Mouse (Mus musculus): ENCODE measurements around the gene Hdgfl2. TPM values are rescaled to one million over a fixed set of nuclear protein-coding genes. Genes with fewer than 3 reads are reported as not detected.
A peak's percentile ranks its signal among the peaks of the same experiment; 100 is the strongest.

Hdgfl2 gene
- polyA plus RNA-seq (2015; fragmentation: Nextera tagmentation; extraction: Ambion mirVana): 75.0 and 89.0 TPM in 2 replicates

DNA sequence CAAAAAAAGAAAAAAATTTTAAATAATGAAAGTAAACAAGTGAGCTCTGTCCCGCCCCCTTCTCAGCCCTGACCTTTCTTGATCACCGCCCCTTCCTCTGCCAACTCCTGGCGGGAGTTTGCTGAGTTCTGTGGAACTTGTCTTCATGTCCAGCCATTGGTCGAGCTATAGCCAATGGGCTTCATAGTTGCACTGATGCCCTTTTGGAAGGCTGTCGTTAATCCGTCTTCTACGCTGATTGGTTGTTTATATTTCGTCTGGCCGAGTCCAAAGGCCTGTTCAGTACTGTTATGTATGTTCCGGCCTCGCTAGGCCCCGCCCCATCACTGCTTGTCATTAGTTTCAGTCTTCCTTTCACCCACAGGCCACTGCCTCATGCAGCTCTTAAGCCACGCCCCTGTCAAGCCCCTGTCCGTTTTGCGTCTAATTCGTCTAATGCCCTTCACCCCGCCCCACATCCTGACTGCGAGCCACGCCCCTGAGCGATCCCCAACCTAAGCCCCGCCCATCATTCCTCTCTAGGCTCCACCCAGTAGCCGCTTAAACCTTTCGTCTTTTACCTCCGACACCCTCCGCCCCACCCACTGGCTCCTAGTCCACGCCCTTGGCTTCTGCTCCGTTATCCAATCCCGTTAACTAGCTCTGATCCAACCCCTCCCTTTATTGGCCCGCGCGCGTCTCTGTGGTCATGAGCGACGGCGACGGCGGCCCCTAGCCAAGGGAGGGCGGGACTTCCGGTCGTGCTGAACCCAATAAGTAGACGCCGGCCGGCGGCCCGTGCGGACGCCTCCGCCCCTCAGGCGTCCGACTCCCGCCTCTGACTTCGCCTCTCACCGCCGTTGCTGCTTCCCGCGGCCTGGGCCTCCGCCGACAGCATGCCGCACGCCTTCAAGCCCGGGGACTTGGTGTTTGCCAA, at the start of gene Hdgfl2:
TSS of gene Hdgfl2 (plus strand) at position 755 of the 916 bp plus-strand sequence.
- WGBS: under 1% methylated on average over 61 of the region's 61 CpGs
- ATAC-seq (ENCODE audit: extremely low read depth, insufficient number of reproducible peaks, low FRiP score, low TSS enrichment): peak; percentile 88
- no peaks in the 10 kb centered on the region for H3K27me3 ChIP-seq (replicated peaks)
- peak within 1 kb of the TSS; percentile 94 for H3K9ac ChIP-seq
- H3K27ac ChIP-seq (replicated peaks): peak within 1 kb of the TSS; percentile 77
- H3K4me3 ChIP-seq: peak within 1 kb of the TSS; percentile 84
- H3K4me2 ChIP-seq: peak within 1 kb of the TSS; percentile 100
- H3K36me3 ChIP-seq: peaks cover 22% of the 10 kb centered on the region
- peaks cover 39% of the 10 kb centered on the region for H3K4me1 ChIP-seq
- H3K9me3 ChIP-seq: no peaks in the 10 kb centered on the region

DNA sequence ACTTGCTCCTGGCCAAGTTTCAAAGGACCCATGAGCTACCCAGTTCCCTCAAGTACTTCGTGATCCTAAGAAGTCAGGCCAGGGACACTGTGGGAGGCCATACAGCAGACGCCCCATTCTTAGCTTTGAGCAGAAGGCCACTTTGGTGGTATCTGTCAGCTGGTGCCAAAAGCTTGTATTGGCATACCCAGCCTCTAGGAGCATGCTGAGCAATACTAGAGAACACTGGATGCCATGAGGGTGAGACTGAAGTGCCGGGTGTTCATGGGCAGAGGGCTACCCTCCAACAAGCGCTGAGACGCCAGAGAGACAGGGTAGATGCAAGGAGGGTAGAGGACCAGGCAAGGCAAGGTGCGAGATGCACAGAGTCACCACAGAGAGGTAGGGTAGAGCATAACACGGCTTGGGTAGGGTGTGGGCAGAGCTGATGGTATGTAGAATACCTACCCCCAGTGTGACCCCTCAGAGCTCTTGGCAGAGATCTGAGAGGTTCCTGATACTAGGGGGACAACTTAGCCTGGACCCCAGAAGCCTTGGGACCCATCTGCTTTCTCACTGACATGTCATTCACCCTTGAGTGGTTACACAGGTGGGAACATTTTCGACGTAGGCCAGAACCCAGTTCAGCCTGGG, 49.1 kb upstream of the Hdgfl2 start:
- H3K27ac ChIP-seq (replicated peaks): peak overlapping the region; percentile 32
- peak overlapping the region; percentile 59; the same call in 1 of the 2 replicates for H3K9ac ChIP-seq
- no peak overlapping the region for H3K4me2 ChIP-seq
- H3K4me3 ChIP-seq: no peak overlapping the region
- peaks cover 86% of the 10 kb centered on the region for H3K4me1 ChIP-seq
- H3K36me3 ChIP-seq: peaks cover 48% of the 10 kb centered on the region
- no peak for ATAC-seq (ENCODE audit: extremely low read depth, insufficient number of reproducible peaks, low FRiP score, low TSS enrichment)
- H3K9me3 ChIP-seq: no peaks in the 10 kb centered on the region
- 90% methylated on average over 9 of the region's 9 CpGs for WGBS
- no peaks in the 10 kb centered on the region for H3K27me3 ChIP-seq (replicated peaks)

DNA sequence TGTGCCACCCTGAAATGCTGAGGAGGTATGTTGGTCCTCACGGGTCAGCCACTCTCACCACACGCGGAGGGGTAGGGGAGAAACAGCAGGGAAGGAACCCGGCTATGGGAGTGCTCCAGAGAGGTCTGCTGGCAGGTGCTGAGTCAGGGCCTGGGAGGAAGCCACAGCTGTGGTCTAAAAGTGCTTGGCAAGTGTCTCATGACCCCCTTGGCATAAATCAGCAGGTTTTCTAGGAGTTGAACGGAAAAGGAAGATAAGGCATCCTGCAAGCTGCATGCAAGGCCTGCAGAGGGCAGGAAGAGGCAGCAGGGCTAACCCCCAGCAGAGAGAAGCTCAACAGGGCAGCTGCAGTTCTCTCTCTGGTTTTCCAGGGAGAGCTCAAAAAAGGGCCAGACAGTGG, 48.5 kb upstream of the Hdgfl2 start:
- H3K4me1 ChIP-seq: peaks cover 84% of the 10 kb centered on the region
- no peak for ATAC-seq (ENCODE audit: extremely low read depth, insufficient number of reproducible peaks, low FRiP score, low TSS enrichment)
- no peaks in the 10 kb centered on the region for H3K27me3 ChIP-seq (replicated peaks)
- H3K9me3 ChIP-seq: no peaks in the 10 kb centered on the region
- H3K4me3 ChIP-seq: no peak overlapping the region
- H3K27ac ChIP-seq (replicated peaks): peak overlapping the region; percentile 32
- no peak overlapping the region for H3K4me2 ChIP-seq
- H3K9ac ChIP-seq: peak overlapping the region; percentile 59
- 37% methylated on average over 5 of the region's 5 CpGs for WGBS
- H3K36me3 ChIP-seq: peaks cover 48% of the 10 kb centered on the region

DNA sequence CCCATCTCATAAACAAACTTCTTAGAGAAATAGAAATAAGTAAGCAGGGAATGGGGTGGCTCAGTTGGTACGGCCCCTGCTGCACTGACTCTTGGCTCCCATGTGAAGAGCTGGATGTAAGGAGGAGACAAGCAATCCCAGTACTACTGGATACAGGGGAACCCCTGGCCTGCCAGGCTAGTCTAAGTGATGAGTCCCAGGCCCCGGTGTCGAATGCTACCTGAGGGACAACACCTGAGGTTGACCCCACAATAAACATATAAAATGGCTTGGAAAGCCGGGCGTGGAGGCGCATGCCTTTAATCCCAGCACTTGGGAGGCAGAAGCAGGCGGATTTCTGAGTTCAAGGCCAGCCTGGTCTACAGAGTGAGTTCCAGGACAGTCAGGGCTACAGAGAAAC, 48.0 kb upstream of the Hdgfl2 start:
- no peak for ATAC-seq (ENCODE audit: extremely low read depth, insufficient number of reproducible peaks, low FRiP score, low TSS enrichment)
- peaks cover 48% of the 10 kb centered on the region for H3K36me3 ChIP-seq
- no peaks in the 10 kb centered on the region for H3K9me3 ChIP-seq
- H3K4me3 ChIP-seq: no peak overlapping the region
- H3K27me3 ChIP-seq (replicated peaks): no peaks in the 10 kb centered on the region
- 92% methylated on average over 7 of the region's 7 CpGs for WGBS
- H3K9ac ChIP-seq: peak overlapping the region; percentile 59
- no peak overlapping the region for H3K4me2 ChIP-seq
- H3K4me1 ChIP-seq: peaks cover 79% of the 10 kb centered on the region
- H3K27ac ChIP-seq (replicated peaks): peak overlapping the region; percentile 32; the same call in 1 of the 2 replicates

DNA sequence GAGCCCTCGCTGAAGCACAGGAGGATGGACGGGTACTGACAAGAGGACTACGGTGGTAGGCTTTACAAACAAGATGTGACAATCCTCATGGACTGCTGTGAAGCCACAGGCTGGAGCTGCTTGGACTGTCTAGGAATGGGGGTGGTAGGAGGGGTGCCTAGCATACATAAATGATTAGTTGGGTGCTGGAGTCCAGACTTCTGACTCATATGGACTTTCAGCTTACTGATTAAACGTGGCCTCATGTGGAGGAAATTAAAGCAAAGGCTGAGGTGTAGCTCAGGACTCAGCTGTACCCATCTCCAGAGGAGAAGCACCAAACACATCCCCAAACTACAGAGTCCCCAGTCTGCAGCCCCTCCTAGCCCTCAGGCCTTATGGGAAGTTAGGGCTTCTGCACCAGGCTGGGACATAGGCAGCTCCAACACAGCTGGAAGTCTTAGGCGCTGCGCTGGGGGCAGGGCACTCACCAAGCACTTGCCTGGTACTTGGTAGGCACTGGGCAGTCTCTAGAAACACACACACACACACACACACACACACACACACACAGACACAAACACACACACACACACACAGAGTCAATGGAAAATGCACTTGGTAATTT, 47.2 kb upstream of the Hdgfl2 start:
- 86% methylated on average over 6 of the region's 6 CpGs for WGBS

DNA sequence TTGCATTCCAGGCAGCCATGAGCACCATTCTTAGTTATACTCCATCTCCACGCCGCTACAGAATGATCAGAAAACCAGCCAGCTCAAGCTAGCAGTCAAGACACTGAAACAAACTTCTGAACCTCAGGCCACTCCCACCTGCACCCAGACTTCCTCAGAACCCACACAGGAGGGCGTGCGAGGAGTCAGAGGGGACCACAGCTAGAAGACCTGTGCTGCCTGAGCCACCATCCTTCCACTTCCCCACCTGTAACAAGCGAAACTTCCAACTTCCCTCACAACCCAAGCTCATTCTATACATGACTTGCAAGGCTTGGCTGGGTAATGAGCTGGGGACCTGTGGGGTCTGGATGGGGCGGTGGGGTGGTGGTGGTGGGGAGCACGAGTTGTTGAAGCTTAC, 46.6 kb upstream of the Hdgfl2 start:
- H3K9me3 ChIP-seq: no peaks in the 10 kb centered on the region
- H3K36me3 ChIP-seq: peaks cover 48% of the 10 kb centered on the region
- no peaks in the 10 kb centered on the region for H3K27me3 ChIP-seq (replicated peaks)
- H3K4me3 ChIP-seq: no peak overlapping the region
- H3K27ac ChIP-seq (replicated peaks): no peak overlapping the region
- peak overlapping the region; percentile 50 for H3K9ac ChIP-seq
- peaks cover 68% of the 10 kb centered on the region for H3K4me1 ChIP-seq
- 68% methylated on average over 7 of the region's 7 CpGs for WGBS
- H3K4me2 ChIP-seq: no peak overlapping the region
- no peak for ATAC-seq (ENCODE audit: extremely low read depth, insufficient number of reproducible peaks, low FRiP score, low TSS enrichment)

More for the DNA sequence above, 47.2 kb upstream of the Hdgfl2 start:
- peak overlapping the region; percentile 50; the same call in 1 of the 2 replicates for H3K9ac ChIP-seq
- H3K4me1 ChIP-seq: peaks cover 74% of the 10 kb centered on the region
- H3K4me3 ChIP-seq: no peak overlapping the region
- no peaks in the 10 kb centered on the region for H3K27me3 ChIP-seq (replicated peaks)
- ATAC-seq (ENCODE audit: extremely low read depth, insufficient number of reproducible peaks, low FRiP score, low TSS enrichment): no peak
- peaks cover 48% of the 10 kb centered on the region for H3K36me3 ChIP-seq
- H3K9me3 ChIP-seq: no peaks in the 10 kb centered on the region
- H3K4me2 ChIP-seq: no peak overlapping the region
- H3K27ac ChIP-seq (replicated peaks): no peak overlapping the region

DNA sequence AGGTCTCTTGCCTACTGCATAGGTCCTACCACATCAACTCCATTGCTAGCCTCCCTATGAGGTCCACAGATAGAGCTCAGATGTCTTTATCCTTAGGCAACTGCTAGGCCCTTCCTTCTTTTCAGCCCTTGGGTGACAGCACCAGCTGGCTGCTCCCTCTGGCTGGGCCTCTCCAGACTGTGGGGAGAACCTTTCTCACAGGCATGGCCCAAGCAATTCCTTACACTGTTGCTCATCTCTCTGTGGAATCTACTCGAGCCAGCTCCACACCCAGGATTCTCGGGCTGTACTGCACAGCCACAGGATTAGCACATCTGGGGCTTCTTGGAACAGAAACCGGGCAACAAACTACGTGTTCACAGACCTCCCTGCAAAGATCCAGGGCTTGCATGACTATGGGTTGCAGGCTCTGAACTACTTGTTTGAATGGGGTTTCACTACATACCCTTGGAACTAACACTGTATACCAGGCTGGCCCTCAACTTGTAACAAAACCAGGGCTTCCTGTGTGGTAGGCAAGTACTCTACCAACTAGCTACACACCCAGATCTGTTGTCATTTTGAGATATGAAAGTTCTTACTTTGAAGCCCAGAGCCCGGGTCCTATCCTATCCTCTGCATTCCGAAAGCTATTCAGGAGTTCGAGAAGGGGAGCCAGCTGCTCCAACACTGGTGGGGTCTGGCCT, 45.3 kb upstream of the Hdgfl2 start:
- no peak overlapping the region for H3K4me2 ChIP-seq
- no peak overlapping the region for H3K27ac ChIP-seq (replicated peaks)
- H3K36me3 ChIP-seq: peaks cover 38% of the 10 kb centered on the region
- H3K4me3 ChIP-seq: no peak overlapping the region
- H3K27me3 ChIP-seq (replicated peaks): no peaks in the 10 kb centered on the region
- H3K9me3 ChIP-seq: no peaks in the 10 kb centered on the region
- no peak for ATAC-seq (ENCODE audit: extremely low read depth, insufficient number of reproducible peaks, low FRiP score, low TSS enrichment)
- WGBS: 76% methylated on average over 7 of the region's 7 CpGs
- peaks cover 58% of the 10 kb centered on the region for H3K4me1 ChIP-seq
- H3K9ac ChIP-seq: peak overlapping the region; percentile 95

DNA sequence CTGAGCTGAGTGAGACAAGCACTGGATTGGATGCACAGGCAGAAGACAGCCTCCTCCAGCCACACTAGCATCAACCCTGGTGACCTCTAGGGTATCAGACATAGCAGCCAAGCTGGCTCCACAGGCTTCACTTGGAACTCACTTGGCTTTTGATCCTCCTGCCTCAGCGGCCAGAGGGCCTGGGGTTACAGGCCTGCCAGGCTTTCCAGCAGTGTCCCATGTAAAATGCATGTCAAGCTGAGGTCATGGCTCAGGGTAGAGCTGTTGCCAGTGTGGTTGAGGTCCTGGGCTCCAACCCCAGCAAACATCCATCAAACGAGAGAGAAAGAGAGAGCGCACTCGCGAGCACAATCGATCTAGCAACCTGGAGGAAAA, 44.7 kb upstream of the Hdgfl2 start:
- no peak for ATAC-seq (ENCODE audit: extremely low read depth, insufficient number of reproducible peaks, low FRiP score, low TSS enrichment)
- Histone ChIP-seq H3K9me3 (no peaks in the 10 kb centered on the region), H3K4me3 (peak overlapping the region; percentile 76), H3K4me1 (peaks cover 58% of the 10 kb centered on the region), H3K4me2 (peak overlapping the region; percentile 82), H3K36me3 (peaks cover 33% of the 10 kb centered on the region), H3K9ac (peak overlapping the region; percentile 95), H3K27me3 (replicated peaks) (no peaks in the 10 kb centered on the region), H3K27ac (replicated peaks) (no peak overlapping the region)
- 79% methylated on average over 6 of the region's 6 CpGs for WGBS

DNA sequence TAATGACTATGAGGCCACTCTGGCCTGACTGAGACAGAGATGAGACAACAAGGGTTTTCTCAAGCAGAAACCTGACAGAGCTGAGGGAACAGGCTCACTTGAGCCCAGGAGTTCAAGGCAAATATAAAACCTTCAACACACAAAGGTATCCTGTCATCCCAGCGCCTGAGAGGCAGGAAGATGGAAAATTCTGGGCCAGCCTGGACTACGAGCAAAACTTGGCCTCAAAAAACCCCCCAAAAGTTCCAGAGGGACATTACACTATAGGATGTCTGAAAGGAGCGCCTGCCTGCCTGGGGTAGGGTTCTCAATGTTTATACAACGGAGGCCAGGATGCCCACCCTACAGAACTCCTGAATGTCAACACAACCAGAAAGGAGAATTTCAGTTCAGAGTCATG, 44.2 kb upstream of the Hdgfl2 start:
- Histone ChIP-seq H3K4me2 (peak overlapping the region; percentile 82), H3K27me3 (replicated peaks) (no peaks in the 10 kb centered on the region), H3K9me3 (no peaks in the 10 kb centered on the region), H3K9ac (peak overlapping the region; percentile 95), H3K4me1 (peaks cover 56% of the 10 kb centered on the region), H3K36me3 (peaks cover 32% of the 10 kb centered on the region), H3K4me3 (peak overlapping the region; percentile 76), H3K27ac (replicated peaks) (no peak overlapping the region; the same call in 1 of the 2 replicates)
- ATAC-seq (ENCODE audit: extremely low read depth, insufficient number of reproducible peaks, low FRiP score, low TSS enrichment): no peak
- WGBS: 71% methylated on average over 4 of the region's 4 CpGs

DNA sequence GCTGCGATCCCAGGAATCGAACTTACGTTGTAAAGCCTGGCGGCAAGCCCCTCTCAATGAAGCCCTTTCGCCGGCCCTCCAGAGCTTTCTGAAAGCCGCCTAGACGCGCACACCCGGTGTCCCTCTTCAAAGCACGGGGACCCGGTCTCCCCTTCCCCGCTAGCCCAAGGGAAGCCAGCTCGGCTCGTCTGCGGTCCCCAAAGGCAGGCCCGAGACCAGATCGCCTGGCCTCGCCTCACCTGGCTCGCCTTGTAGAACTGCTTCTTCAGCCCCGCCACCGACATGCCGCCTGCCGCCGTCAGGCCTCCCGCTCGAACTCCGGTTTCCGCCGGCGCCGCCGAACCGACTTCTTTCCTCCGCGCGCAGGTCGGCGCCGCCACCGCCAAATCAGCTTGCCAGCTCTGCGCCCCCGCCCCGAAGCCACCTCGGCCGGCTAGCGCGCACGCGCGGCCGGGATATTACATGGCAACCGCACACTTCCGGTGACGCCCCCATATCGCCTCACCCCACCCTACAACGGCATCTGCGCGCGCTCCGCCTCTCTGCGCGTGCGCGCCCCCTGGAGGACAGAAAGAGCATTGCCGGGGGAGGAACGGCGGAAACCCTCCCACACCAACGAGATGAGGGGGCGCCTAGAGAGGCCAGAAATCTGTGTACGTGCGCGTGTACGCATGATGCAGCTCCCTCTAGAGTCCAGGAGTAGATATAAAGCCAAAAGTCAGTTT, 43.1 kb upstream of the Hdgfl2 start, which contains the start of gene Sh3gl1:
TSS of gene Sh3gl1 (minus strand) at position 460 of the 725 bp plus-strand sequence.
- Histone ChIP-seq H3K36me3 (peaks cover 23% of the 10 kb centered on the region), H3K9me3 (no peaks in the 10 kb centered on the region), H3K9ac (peak within 1 kb of the TSS; percentile 95), H3K27ac (replicated peaks) (peak within 1 kb of the TSS; percentile 86), H3K4me2 (peak within 1 kb of the TSS; percentile 82), H3K27me3 (replicated peaks) (no peaks in the 10 kb centered on the region), H3K4me1 (peaks cover 53% of the 10 kb centered on the region), H3K4me3 (peak within 1 kb of the TSS; percentile 76)
- WGBS: under 1% methylated on average over 73 of the region's 74 CpGs
- peak; percentile 90 for ATAC-seq (ENCODE audit: extremely low read depth, insufficient number of reproducible peaks, low FRiP score, low TSS enrichment)

Data from heart, embryonic 13.5 days (tissue).